Mouse (Mus musculus) ES-Bruce4 (cell line): ENCODE measurements around the gene Bud31. TPM values are rescaled to one million over a fixed set of nuclear protein-coding genes. Genes with fewer than 3 reads are reported as not detected.

ENCODE experiments used
- H3K27ac ChIP-seq: 2 replicates; pipeline ENCODE4 v1.5.1; 2012; ENCODE audit warnings: low read length, inconsistent platforms; ENCODE audit not compliant: insufficient read depth
- H3K27me3 ChIP-seq: 2 replicates; pipeline ENCODE4 v1.6.1; 2012; ENCODE audit warnings: mild to moderate bottlenecking, low read length, inconsistent platforms; ENCODE audit not compliant: control insufficient read depth, poor library complexity, insufficient read depth, severe bottlenecking
- H3K36me3 ChIP-seq: 2 replicates; pipeline ENCODE4 v1.6.1; 2012; ENCODE audit warnings: inconsistent platforms, mild to moderate bottlenecking, low read length, moderate library complexity; ENCODE audit not compliant: control insufficient read depth, poor library complexity, insufficient read depth, severe bottlenecking
- H3K4me1 ChIP-seq: one replicate; pipeline ENCODE4 v1.8.1; 2011; ENCODE audit warnings: low read length; ENCODE audit not compliant: control insufficient read depth, insufficient read depth
- H3K4me3 ChIP-seq: 2 replicates; pipeline ENCODE4 v1.5.1; 2011; ENCODE audit warnings: low read depth, mild to moderate bottlenecking, low read length
- H3K9ac ChIP-seq: 2 replicates; pipeline ENCODE4 v1.6.1; 2012; ENCODE audit warnings: low read depth, mild to moderate bottlenecking, inconsistent platforms; ENCODE audit not compliant: poor library complexity, severe bottlenecking
- H3K9me3 ChIP-seq: replicated peaks from 2 replicates; pipeline ENCODE4 v1.6.1; 2012; ENCODE audit warnings: mild to moderate bottlenecking, low read length, inconsistent platforms; ENCODE audit not compliant: control insufficient read depth, poor library complexity, insufficient read depth, severe bottlenecking
- CTCF ChIP-seq: IDR thresholded peaks from one replicate; pipeline ENCODE4 v1.8.1; 2011; ENCODE audit warnings: low read depth, low read length
- EP300 ChIP-seq: IDR thresholded peaks from 2 replicates; pipeline ENCODE4 v1.6.1; 2011; ENCODE audit warnings: low read depth, low read length; ENCODE audit not compliant: insufficient read depth
- POLR2A ChIP-seq: IDR thresholded peaks from one replicate; pipeline ENCODE4 v1.8.1; 2011; ENCODE audit warnings: low read length; ENCODE audit not compliant: insufficient read depth
- polyA plus RNA-seq: library from polyadenylated mRNA; stranded (reverse); fragments of >200 nt; gene quantifications from 2 replicates; pipeline ENCODE4 v1.2.4, GENCODE M21; 2011; ENCODE audit warnings: low read depth; ENCODE audit not compliant: missing spikeins, insufficient read depth, insufficient read length

Gene Bud31
- polyA plus RNA-seq, 1 experiment = 104 TPM

GRCm38 (mm10) chr5:145104328-145104727 is 35.8 kb upstream of the Bud31 start:
- no peak overlapping the region for H3K4me3 ChIP-seq
- H3K4me1 ChIP-seq = no peaks in the 10 kb centered on the region
- TF ChIP-seq EP300 = no peak
- TF ChIP-seq CTCF = no peak
- no peak for TF ChIP-seq POLR2A
- H3K36me3 ChIP-seq = peaks cover 4% of the 10 kb centered on the region; the same call in 1 of the 2 replicates
- no peaks in the 10 kb centered on the region for H3K27me3 ChIP-seq
- H3K9me3 ChIP-seq = no peaks in the 10 kb centered on the region
- no peak overlapping the region for H3K27ac ChIP-seq
- no peak overlapping the region for H3K9ac ChIP-seq

- Histone ChIP-seq H3K4me1 (no peaks in the 10 kb centered on the region), H3K9me3 (no peaks in the 10 kb centered on the region), H3K27ac (no peak overlapping the region), H3K9ac (no peak overlapping the region), H3K27me3 (no peaks in the 10 kb centered on the region), H3K4me3 (no peak overlapping the region), H3K36me3 (peaks cover 4% of the 10 kb centered on the region; the same call in 1 of the 2 replicates)
- no peak for TF ChIP-seq EP300
- no peak for TF ChIP-seq CTCF
- TF ChIP-seq POLR2A = no peak
Observed at GRCm38 (mm10) chr5:145105694-145106275, 34.4 kb upstream of the Bud31 start.

- no peaks in the 10 kb centered on the region; the same call in 1 of the 2 replicates for H3K36me3 ChIP-seq
- no peaks in the 10 kb centered on the region for H3K27me3 ChIP-seq
- no peak for TF ChIP-seq EP300
- no peak for TF ChIP-seq CTCF
- TF ChIP-seq POLR2A = no peak
- H3K9ac ChIP-seq = no peak overlapping the region
- no peaks in the 10 kb centered on the region for H3K9me3 ChIP-seq
- H3K27ac ChIP-seq = no peak overlapping the region
- no peak overlapping the region for H3K4me3 ChIP-seq
- H3K4me1 ChIP-seq = no peaks in the 10 kb centered on the region
Observed at GRCm38 (mm10) chr5:145110401-145110800, 29.8 kb upstream of the Bud31 start.

- H3K36me3 ChIP-seq = no peaks in the 10 kb centered on the region; the same call in 1 of the 2 replicates
- H3K4me3 ChIP-seq = no peak overlapping the region
- no peak for TF ChIP-seq POLR2A
- no peak for TF ChIP-seq EP300
- no peak for TF ChIP-seq CTCF
- no peaks in the 10 kb centered on the region for H3K4me1 ChIP-seq
- H3K27ac ChIP-seq = no peak overlapping the region
- no peak overlapping the region for H3K9ac ChIP-seq
- no peaks in the 10 kb centered on the region for H3K27me3 ChIP-seq
- H3K9me3 ChIP-seq = no peaks in the 10 kb centered on the region
Observed at GRCm38 (mm10) chr5:145112566-145112965, 27.6 kb upstream of the Bud31 start.

- Histone ChIP-seq H3K27ac (no peak overlapping the region), H3K4me3 (peak overlapping the region; percentile 50), H3K27me3 (no peaks in the 10 kb centered on the region), H3K36me3 (no peaks in the 10 kb centered on the region), H3K4me1 (no peaks in the 10 kb centered on the region), H3K9me3 (no peaks in the 10 kb centered on the region), H3K9ac (peak overlapping the region; percentile 78)
- no peak for TF ChIP-seq EP300
- no peak for TF ChIP-seq CTCF
- no peak for TF ChIP-seq POLR2A
Observed at GRCm38 (mm10) chr5:145113416-145113815, 26.7 kb upstream of the Bud31 start.

GRCm38 (mm10) chr5:145114071-145114605 is 26.0 kb upstream of the Bud31 start, which contains the start of gene Arpc1b:
Arpc1b (plus strand) TSS chr5:145114215.
- Histone ChIP-seq H3K4me3 (peak within 1 kb of the TSS; percentile 72), H3K9me3 (no peaks in the 10 kb centered on the region), H3K4me1 (no peaks in the 10 kb centered on the region), H3K27ac (no peak within 1 kb of the TSS), H3K9ac (peak within 1 kb of the TSS; percentile 78), H3K36me3 (no peaks in the 10 kb centered on the region), H3K27me3 (no peaks in the 10 kb centered on the region)
- TF ChIP-seq CTCF (no peak), POLR2A (peak; percentile 63)
